Mouse (Mus musculus) C2C12 (cell line): ENCODE results near the gene Skap1.

Experiments
- CEBPB ChIP-seq: IDR thresholded peaks from one replicate; pipeline ENCODE4 v1.6.1; 2011; ENCODE audit warnings: low read depth, mild to moderate bottlenecking, control low read depth, moderate library complexity
- CTCF ChIP-seq: IDR thresholded peaks from one replicate; pipeline ENCODE4 v1.5.1; 2011; ENCODE audit not compliant: control insufficient read depth, insufficient read depth, insufficient read length
- FOSL1 ChIP-seq: IDR thresholded peaks from one replicate; pipeline ENCODE4 v1.8.0; 2011; ENCODE audit warnings: mild to moderate bottlenecking, low read length; ENCODE audit not compliant: poor library complexity, insufficient read depth, severe bottlenecking
- MAX ChIP-seq: IDR thresholded peaks from one replicate; pipeline ENCODE4 v1.6.1; 2011; ENCODE audit warnings: mild to moderate bottlenecking, control low read depth
- MYOD1 ChIP-seq: IDR thresholded peaks from one replicate; pipeline ENCODE4 v1.6.1; 2011; ENCODE audit warnings: low read depth; ENCODE audit not compliant: control insufficient read depth, insufficient read length
- MYOG ChIP-seq: IDR thresholded peaks from one replicate; pipeline ENCODE4 v1.6.1; 2011; ENCODE audit not compliant: control insufficient read depth, insufficient read length; ENCODE audit errors: extremely low read depth
- USF1 ChIP-seq: IDR thresholded peaks from one replicate; pipeline ENCODE4 v1.6.1; 2011; ENCODE audit warnings: low read depth, mild to moderate bottlenecking, control low read depth, moderate library complexity

DNA sequence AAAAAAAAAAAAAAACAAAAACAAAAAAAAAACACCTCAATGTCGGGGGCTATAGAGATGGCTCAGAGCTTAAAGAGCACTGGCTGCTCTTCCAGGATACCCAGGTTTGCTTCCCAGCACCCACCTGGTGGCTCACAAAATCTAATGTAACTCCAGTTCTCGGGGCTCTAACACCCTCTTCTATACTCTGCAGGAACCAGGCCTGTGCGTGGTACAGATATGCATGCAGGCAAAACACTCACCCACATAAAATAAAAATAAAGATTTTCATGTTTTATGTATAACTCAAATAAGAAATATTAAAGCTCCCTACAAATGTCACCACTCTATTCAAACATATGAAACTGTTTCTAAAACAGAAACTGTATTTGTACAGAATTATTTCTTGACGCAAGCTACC is 214.6 kb downstream of the Skap1 start:
- TF ChIP-seq CEBPB, result no peak
- TF ChIP-seq FOSL1, result no peak
- no peak for TF ChIP-seq USF1
- no peak for TF ChIP-seq CTCF
- TF ChIP-seq MAX, result no peak
- no peak for TF ChIP-seq MYOG
- TF ChIP-seq MYOD1, result no peak
